Mouse (Mus musculus): ENCODE results near the gene Adamts17. TPM values are rescaled to one million over a fixed set of nuclear protein-coding genes. Genes with fewer than 3 reads are reported as not detected.

Adamts17 gene
- polyA plus RNA-seq, 1 experiment from 2014 or later: 1.6 TPM

GRCm38 (mm10) chr7:67183786-67184185, 344.3 kb downstream of the Adamts17 start:
- 54% methylated on average over 4 of the region's 4 CpGs for WGBS
- no peak overlapping the region for H3K27ac ChIP-seq (ENCODE audit: low read depth, low read length)
- H3K36me3 ChIP-seq (ENCODE audit: control insufficient read depth, insufficient read depth): no peaks in the 10 kb centered on the region
- no peak overlapping the region for H3K9ac ChIP-seq (ENCODE audit: low read depth, low read length)
- H3K4me3 ChIP-seq (ENCODE audit: low read depth, low read length): no peak overlapping the region
- H3K4me1 ChIP-seq (replicated peaks; ENCODE audit: control insufficient read depth, insufficient read depth, low read length): no peaks in the 10 kb centered on the region
- H3K9me3 ChIP-seq (ENCODE audit: control insufficient read depth): no peaks in the 10 kb centered on the region
- TF ChIP-seq CTCF (IDR thresholded peaks at IDR 0.05; ENCODE audit: low read depth): no peak
- no peak overlapping the region for H3K4me2 ChIP-seq (replicated peaks; ENCODE audit: low read depth)
- no peaks in the 10 kb centered on the region for H3K27me3 ChIP-seq (replicated peaks; ENCODE audit: control insufficient read depth, insufficient read depth, low read length)
- no peak for ATAC-seq

- Histone ChIP-seq H3K9ac (ENCODE audit: low read depth, low read length) (no peak overlapping the region), H3K4me3 (ENCODE audit: low read depth, low read length) (no peak overlapping the region), H3K4me1 (replicated peaks; ENCODE audit: control insufficient read depth, insufficient read depth, low read length) (no peaks in the 10 kb centered on the region), H3K9me3 (ENCODE audit: control insufficient read depth) (no peaks in the 10 kb centered on the region), H3K27ac (ENCODE audit: low read depth, low read length) (no peak overlapping the region), H3K36me3 (ENCODE audit: control insufficient read depth, insufficient read depth) (no peaks in the 10 kb centered on the region), H3K4me2 (replicated peaks; ENCODE audit: low read depth) (no peak overlapping the region), H3K27me3 (replicated peaks; ENCODE audit: control insufficient read depth, insufficient read depth, low read length) (no peaks in the 10 kb centered on the region)
- WGBS: 9% methylated on average over 10 of the region's 10 CpGs
- peak; percentile 64 for ATAC-seq
- peak; percentile 93 for TF ChIP-seq CTCF (IDR thresholded peaks at IDR 0.05; ENCODE audit: low read depth)
Observed at GRCm38 (mm10) chr7:67199412-67199811, 359.9 kb downstream of the Adamts17 start.

Other genes with a start within 250 kb of the Adamts17 start
- 6.0 and 6.8 TPM in 2 replicates for gene Asb7, start 150.1 kb upstream of the Adamts17 start, polyA plus RNA-seq (2015; fragmentation: Nextera tagmentation; extraction: Ambion mirVana)
- 4.5 and 4.8 TPM in 2 replicates for gene Lins1, start 149.8 kb upstream of the Adamts17 start, polyA plus RNA-seq (2015; fragmentation: Nextera tagmentation; extraction: Ambion mirVana)
- 0.16 TPM in 2 replicates for gene Cers3, start 96.2 kb upstream of the Adamts17 start, polyA plus RNA-seq (2015; fragmentation: Nextera tagmentation; extraction: Ambion mirVana)